Mouse (Mus musculus) colon, adult 2 months (tissue): ENCODE data around the gene Myct1. TPM values are rescaled to one million over a fixed set of nuclear protein-coding genes. Genes with fewer than 3 reads are reported as not detected.

Source experiments
- polyA plus RNA-seq: library from polyadenylated mRNA; depleted of rRNA; stranded (reverse); fragments of >200 nt; gene quantifications from 2 replicates; pipeline ENCODE4 v1.2.3, GENCODE M21; 2012; rRNA removed

Gene Myct1
- 0.89 and 1.1 TPM in 2 replicates for polyA plus RNA-seq

DNA sequence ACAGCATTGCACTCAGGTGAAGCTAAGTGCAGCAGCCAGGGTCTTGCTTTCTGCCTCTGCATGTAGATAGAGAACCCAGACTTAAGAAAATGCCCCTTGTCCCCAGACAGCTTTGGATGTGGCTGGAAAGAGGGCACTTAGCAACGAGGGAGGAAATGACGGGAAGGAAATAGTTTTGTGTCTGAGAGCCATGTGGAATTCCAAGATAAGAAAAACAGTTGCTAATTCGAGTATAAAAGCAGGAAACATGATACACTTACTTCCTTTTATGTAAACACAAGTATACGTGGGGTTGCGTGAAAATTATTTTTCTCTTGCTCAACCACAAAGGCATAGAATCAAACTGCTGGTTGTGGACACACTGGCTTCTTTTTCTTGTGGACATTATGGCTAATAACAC is at the start of gene Myct1:
Gene Myct1, plus strand, starts transcription at position 312 of the 400 bp plus-strand sequence.

DNA sequence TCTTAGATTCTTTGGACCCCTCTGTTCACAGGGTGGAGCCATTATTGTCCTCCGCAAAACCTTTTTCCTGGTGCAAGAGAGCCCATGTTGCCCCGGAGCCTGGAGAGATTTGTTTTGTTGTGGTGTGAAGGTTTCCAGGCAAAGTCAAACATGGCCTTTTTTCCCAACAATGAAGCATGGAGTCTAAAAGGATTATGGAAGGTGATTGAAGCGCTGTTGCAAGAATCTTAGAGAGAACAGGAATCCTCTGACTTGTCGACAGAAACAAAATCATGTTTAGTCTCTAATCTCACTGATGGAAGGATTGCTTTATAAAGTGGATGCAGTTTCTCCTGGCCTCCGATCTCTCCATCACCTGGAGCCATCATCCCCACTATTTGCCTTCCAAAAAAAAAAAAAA is 42.2 kb upstream of the Myct1 start, which contains the start of gene Syne1:
Gene Syne1, minus strand, starts transcription at position 101 of the 400 bp plus-strand sequence.

DNA sequence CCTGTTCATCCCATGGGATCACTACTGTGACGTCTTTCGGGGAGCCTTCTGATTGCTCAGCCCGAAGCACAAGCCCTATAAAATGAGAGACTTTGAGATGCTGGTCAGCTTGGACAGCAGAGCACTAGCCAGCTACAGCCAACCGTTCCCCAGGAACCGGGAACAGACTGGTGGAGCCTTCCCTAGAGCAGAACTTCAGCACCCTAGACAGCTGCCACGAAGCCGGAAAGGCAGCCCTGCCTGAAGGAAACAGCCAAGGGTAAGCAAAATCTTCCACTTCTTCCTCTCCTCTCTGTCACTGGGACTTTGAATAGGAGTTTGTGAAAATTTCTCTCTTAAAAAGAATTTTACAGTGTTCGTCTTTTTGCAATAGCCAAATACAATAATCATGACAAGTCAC is 45.5 kb downstream of the Myct1 start, which contains the start of gene Vip:
Gene Vip, plus strand, starts transcription at position 107 of the 400 bp plus-strand sequence.

Other genes starting within 250 kb of the Myct1 start
- 14.9 and 17.3 TPM in 2 replicates for gene Syne1, start 42.3 kb upstream of the Myct1 start, polyA plus RNA-seq
- gene Vip, start 45.4 kb downstream of the Myct1 start, polyA plus RNA-seq = 15.0 and 15.7 TPM in 2 replicates
- 1.2 and 1.5 TPM in 2 replicates for gene Fbxo5, start 211.8 kb downstream of the Myct1 start, polyA plus RNA-seq
- gene Mtrf1l, start 230.1 kb downstream of the Myct1 start, polyA plus RNA-seq = 1.8 and 2.5 TPM in 2 replicates